Mouse (Mus musculus) MEL (cell line): Measurements from ENCODE around the gene Sh3rf3. TPM values are rescaled to one million over a fixed set of nuclear protein-coding genes. Genes with fewer than 3 reads are reported as not detected.

Experiments used
- DNase-seq: peaks from one replicate; pipeline ENCODE4 v3.0.0; 2011; ENCODE audit warnings: low read depth, low spot score
- H3K27ac ChIP-seq: 2 replicates; pipeline ENCODE4 v1.5.1; 2012; ENCODE audit warnings: low read depth, mild to moderate bottlenecking, control low read depth, low read length, moderate library complexity; ENCODE audit not compliant: control insufficient read depth
- H3K27me3 ChIP-seq, 2 experiments: fragments of 150-350 bp in 1 of 2; sonication (generic) in 1 of 2; 2 replicates each; pipeline ENCODE4 v1.6.1; 2012; ENCODE audit warnings: low read length in 2 of 2, mild to moderate bottlenecking in 2 of 2, improper control_type of control experiment in 1 of 2, moderate library complexity in 1 of 2; ENCODE audit not compliant: insufficient read depth in 2 of 2, control insufficient read depth in 1 of 2
- H3K36me3 ChIP-seq, 2 experiments: 2 replicates each; pipeline ENCODE4 v1.6.1; 2012 to 2014; ENCODE audit warnings: low read length in 2 of 2, improper control_type of control experiment in 1 of 2, inconsistent platforms in 1 of 2, mild to moderate bottlenecking in 1 of 2; ENCODE audit not compliant: insufficient read depth in 2 of 2, control insufficient read depth in 1 of 2
- H3K4me1 ChIP-seq, 2 experiments: fragments of 150-350 bp in 1 of 2; sonication (generic) in 1 of 2; 2 replicates each; pipeline ENCODE4 v1.6.1; 2012; ENCODE audit warnings: low read length in 2 of 2, improper control_type of control experiment in 1 of 2, mild to moderate bottlenecking in 1 of 2; ENCODE audit not compliant: insufficient read depth in 2 of 2, control insufficient read depth in 1 of 2
- H3K4me3 ChIP-seq, 2 experiments: fragments of 150-350 bp in 1 of 2; sonication (generic) in 1 of 2; 2 replicates each; pipeline ENCODE4 v1.5.1; 2012; ENCODE audit warnings: low read depth in 2 of 2, low read length in 2 of 2, mild to moderate bottlenecking in 2 of 2, moderate library complexity in 2 of 2, control low read depth in 1 of 2, improper control_type of control experiment in 1 of 2; ENCODE audit not compliant: control insufficient read depth in 1 of 2, insufficient read depth in 1 of 2
- H3K79me2 ChIP-seq: 2 replicates; pipeline ENCODE4 v1.6.1; 2012; ENCODE audit warnings: mild to moderate bottlenecking, low read length, moderate library complexity; ENCODE audit not compliant: control insufficient read depth, poor library complexity, insufficient read depth
- H3K9ac ChIP-seq: 2 replicates; pipeline ENCODE4 v1.6.1; 2012; ENCODE audit warnings: low read depth, mild to moderate bottlenecking, control low read depth, low read length, moderate library complexity; ENCODE audit not compliant: control insufficient read depth, poor library complexity, severe bottlenecking
- H3K9me3 ChIP-seq: fragments of 150-350 bp; sonication (generic); replicated peaks from 2 replicates; pipeline ENCODE4 v1.6.1; 2012; ENCODE audit warnings: mild to moderate bottlenecking, low read length, improper control_type of control experiment, moderate library complexity; ENCODE audit not compliant: insufficient read depth
- BHLHE40 ChIP-seq: IDR thresholded peaks from 2 replicates; pipeline ENCODE4 v1.6.1; 2012; ENCODE audit warnings: low read depth, mild to moderate bottlenecking, inconsistent platforms, low read length, improper control_type of control experiment, borderline replicate concordance
- CHD1 ChIP-seq: IDR thresholded peaks from 2 replicates; pipeline ENCODE4 v1.6.1; 2012; ENCODE audit warnings: low read depth, mild to moderate bottlenecking, inconsistent platforms, low read length, improper control_type of control experiment
- CTCF ChIP-seq, 3 experiments: IDR thresholded peaks in 2 of 3; conservative IDR thresholded peaks in 1 of 3; 2 replicates each; pipeline ENCODE4 v1.5.1; 2011 to 2012; ENCODE audit warnings: low read length in 3 of 3, low read depth in 2 of 3, mild to moderate bottlenecking in 2 of 3, improper control_type of control experiment in 1 of 3, inconsistent platforms in 1 of 3, mixed read lengths in 1 of 3, moderate library complexity in 1 of 3; ENCODE audit not compliant: control insufficient read depth in 1 of 3, insufficient read depth in 1 of 3, poor library complexity in 1 of 3, severe bottlenecking in 1 of 3
- ETS1 ChIP-seq: IDR thresholded peaks from 2 replicates; pipeline ENCODE4 v1.6.1; 2012; ENCODE audit warnings: low read depth, mild to moderate bottlenecking, inconsistent platforms, low read length, improper control_type of control experiment, moderate library complexity
- GABPA ChIP-seq: IDR thresholded peaks from 2 replicates; pipeline ENCODE4 v1.6.1; 2012; ENCODE audit warnings: low read depth, mild to moderate bottlenecking, inconsistent platforms, low read length, improper control_type of control experiment, moderate library complexity
- JUND ChIP-seq: IDR thresholded peaks from 2 replicates; pipeline ENCODE4 v1.6.1; 2011; ENCODE audit warnings: low read depth, mild to moderate bottlenecking, improper control_type of control experiment, low read length
- KAT2A ChIP-seq: conservative IDR thresholded peaks from 2 replicates; pipeline ENCODE4 v1.6.1; 2012; ENCODE audit warnings: low read depth, low read length, improper control_type of control experiment, inconsistent platforms
- MAFK ChIP-seq: IDR thresholded peaks from 2 replicates; pipeline ENCODE4 v1.6.1; 2011; ENCODE audit warnings: low read depth, mild to moderate bottlenecking, low read length, improper control_type of control experiment, borderline replicate concordance
- MAZ ChIP-seq: IDR thresholded peaks from 2 replicates; pipeline ENCODE4 v1.6.1; 2012; ENCODE audit warnings: low read depth, mild to moderate bottlenecking, inconsistent platforms, low read length, improper control_type of control experiment
- MEF2A ChIP-seq: IDR thresholded peaks from 2 replicates; pipeline ENCODE4 v1.6.1; 2014; ENCODE audit warnings: low read depth, mild to moderate bottlenecking, inconsistent platforms, low read length, improper control_type of control experiment; ENCODE audit not compliant: poor library complexity, insufficient replicate concordance, severe bottlenecking; ENCODE audit errors: extremely low read depth
- MXI1 ChIP-seq: IDR thresholded peaks from 2 replicates; pipeline ENCODE4 v1.6.1; 2011; ENCODE audit warnings: mild to moderate bottlenecking, low read depth, low read length, improper control_type of control experiment
- NRF1 ChIP-seq: IDR thresholded peaks from 2 replicates; pipeline ENCODE4 v1.6.1; 2014; ENCODE audit warnings: low read depth, mild to moderate bottlenecking, inconsistent platforms, low read length, improper control_type of control experiment, moderate library complexity; ENCODE audit not compliant: poor library complexity, insufficient read depth, severe bottlenecking
- POLR2A ChIP-seq, 2 experiments: IDR thresholded peaks; 2 replicates each; pipeline ENCODE4 v1.6.1; 2011 to 2012; ENCODE audit warnings: low read length in 2 of 2, mild to moderate bottlenecking in 2 of 2, control low read depth in 1 of 2, improper control_type of control experiment in 1 of 2, low read depth in 1 of 2, moderate library complexity in 1 of 2; ENCODE audit not compliant: control insufficient read depth in 1 of 2, insufficient read depth in 1 of 2, poor library complexity in 1 of 2
- POLR2AphosphoS2 ChIP-seq: IDR thresholded peaks from 2 replicates; pipeline ENCODE4 v1.6.1; 2011; ENCODE audit warnings: low read length, improper control_type of control experiment
- RAD21 ChIP-seq: IDR thresholded peaks from 2 replicates; pipeline ENCODE4 v1.6.1; 2011; ENCODE audit warnings: mild to moderate bottlenecking, low read depth, low read length, improper control_type of control experiment
- RCOR1 ChIP-seq: IDR thresholded peaks from 2 replicates; pipeline ENCODE4 v1.6.1; 2012; ENCODE audit warnings: low read depth, mild to moderate bottlenecking, inconsistent platforms, low read length, improper control_type of control experiment
- SMC3 ChIP-seq: IDR thresholded peaks from 2 replicates; pipeline ENCODE4 v1.6.1; 2011; ENCODE audit warnings: low read depth, low read length, improper control_type of control experiment
- UBTF ChIP-seq: IDR thresholded peaks from 2 replicates; pipeline ENCODE4 v1.6.1; 2012; ENCODE audit warnings: low read depth, mild to moderate bottlenecking, inconsistent platforms, low read length, improper control_type of control experiment, moderate library complexity, borderline replicate concordance; ENCODE audit not compliant: insufficient read depth
- ZMIZ1 ChIP-seq: IDR thresholded peaks from 2 replicates; pipeline ENCODE4 v1.6.1; 2012; ENCODE audit warnings: low read depth, mild to moderate bottlenecking, inconsistent platforms, low read length, improper control_type of control experiment, moderate library complexity
- ZNF384 ChIP-seq: IDR thresholded peaks from 2 replicates; pipeline ENCODE4 v1.6.1; 2012; ENCODE audit warnings: low read depth, mild to moderate bottlenecking, inconsistent platforms, low read length, improper control_type of control experiment
- polyA plus RNA-seq, 2 experiments: library from polyadenylated mRNA; stranded (reverse) in 1 of 2; unstranded in 1 of 2; fragments of >175 nt in 1 of 2; fragments of >200 nt in 1 of 2; gene quantifications; 2 replicates each; pipeline versions ENCODE4 v1.2.1 to v1.2.4; 2012; ENCODE audit warnings: low replicate concordance in 2 of 2, low read depth in 1 of 2; ENCODE audit not compliant: insufficient read length in 2 of 2, insufficient read depth in 1 of 2, missing spikeins in 1 of 2
- total RNA-seq: library from RNA; depleted of rRNA; stranded (reverse); fragments of 300-350 nt; gene quantifications from 2 replicates; pipeline ENCODE4 v1.2.3, GENCODE M21; 2012

Gene Sh3rf3
- total and polyA plus RNA-seq, 3 experiments: not detected

DNA sequence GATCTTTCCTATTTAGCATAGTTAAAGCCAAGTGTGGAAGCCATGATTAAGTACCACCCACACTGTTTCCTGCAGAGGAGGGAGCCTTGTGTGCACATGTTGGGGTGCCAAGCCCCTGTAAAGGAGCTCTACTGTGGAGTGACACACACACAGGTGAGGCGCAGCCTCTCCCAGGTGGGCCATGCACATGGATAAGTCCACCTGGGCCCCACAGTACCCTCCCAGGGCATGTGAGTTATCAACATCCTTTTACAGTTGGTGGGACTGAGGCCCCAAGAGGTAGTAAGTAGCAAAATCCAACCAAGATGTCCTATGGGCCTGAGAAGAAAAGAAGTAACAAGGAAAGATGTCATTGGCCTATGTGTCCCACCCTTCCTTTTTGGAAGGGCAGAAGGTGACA is 305.8 kb downstream of the Sh3rf3 start:
- TF ChIP-seq POLR2AphosphoS2: no peak
- no peak for TF ChIP-seq MEF2A
- no peak for TF ChIP-seq CHD1
- TF ChIP-seq RAD21: no peak
- TF ChIP-seq BHLHE40: no peak
- TF ChIP-seq, all 39 proteins: peak for 0
- no peaks in the 10 kb centered on the region for H3K79me2 ChIP-seq

GRCm38 (mm10) chr10:59119811-59120210 is 306.7 kb downstream of the Sh3rf3 start:
- no peak overlapping the region for H3K27ac ChIP-seq
- no peak overlapping the region for H3K4me3 ChIP-seq
- H3K9me3 ChIP-seq: no peaks in the 10 kb centered on the region
- H3K79me2 ChIP-seq: no peaks in the 10 kb centered on the region
- no peak overlapping the region for H3K9ac ChIP-seq
- TF ChIP-seq UBTF: no peak
- no peak for TF ChIP-seq SMC3
- TF ChIP-seq RCOR1: no peak
- TF ChIP-seq, all 39 proteins: peak for 0
- Histone ChIP-seq H3K36me3 (no peaks in the 10 kb centered on the region), H3K27me3 (no peaks in the 10 kb centered on the region; a peak in 1 of 4 replicates), H3K4me1 (no peaks in the 10 kb centered on the region)
- DNase-seq: no peak

More for the DNA sequence above, 305.8 kb downstream of the Sh3rf3 start:
- Histone ChIP-seq H3K4me1 (no peaks in the 10 kb centered on the region), H3K36me3 (no peaks in the 10 kb centered on the region), H3K27ac (no peak overlapping the region), H3K4me3 (no peak overlapping the region), H3K27me3 (no peaks in the 10 kb centered on the region; a peak in 1 of 4 replicates), H3K9me3 (no peaks in the 10 kb centered on the region), H3K9ac (no peak overlapping the region)
- no peak for DNase-seq

DNA sequence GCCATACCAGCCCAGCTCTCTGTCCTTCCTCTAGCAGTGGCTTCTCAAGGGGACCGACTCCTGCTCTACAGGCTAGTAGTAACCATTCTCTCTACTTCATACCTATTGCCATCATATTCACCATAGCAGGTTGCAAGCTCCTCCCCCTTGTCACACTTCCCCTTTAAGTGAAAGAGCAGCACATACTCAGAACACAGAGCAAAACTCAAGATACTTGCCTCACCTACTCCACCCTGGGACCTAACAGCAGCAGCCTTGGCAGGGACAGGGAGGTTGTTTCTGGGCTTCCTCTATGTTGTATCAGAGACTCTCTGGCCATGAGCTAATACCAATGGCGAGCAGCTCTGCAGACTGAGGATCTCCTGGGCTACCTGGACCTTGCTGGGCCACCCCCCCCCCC is 312.3 kb downstream of the Sh3rf3 start:
- Histone ChIP-seq H3K27me3 (no peaks in the 10 kb centered on the region), H3K4me3 (no peak overlapping the region), H3K4me1 (no peaks in the 10 kb centered on the region), H3K9ac (no peak overlapping the region), H3K79me2 (no peaks in the 10 kb centered on the region), H3K36me3 (no peaks in the 10 kb centered on the region), H3K27ac (no peak overlapping the region), H3K9me3 (no peaks in the 10 kb centered on the region)
- TF ChIP-seq RCOR1 (no peak), MXI1 (no peak), ETS1 (no peak), MAFK (no peak), ZMIZ1 (no peak), KAT2A (no peak), MAZ (no peak), SMC3 (no peak), ZNF384 (no peak), CTCF (IDR thresholded peaks at IDR 0.05 in 2 of 3, conservative IDR thresholded peaks at IDR 0.05 in 1 of 3; ENCODE audit: control insufficient read depth in 1 of 3, insufficient read depth in 1 of 3, low read depth in 2 of 3, low read length in 3 of 3, poor library complexity in 1 of 3, severe bottlenecking in 1 of 3) (no peak), JUND (no peak), MEF2A (no peak), GABPA (no peak), NRF1 (no peak), CHD1 (no peak), UBTF (no peak), POLR2A (IDR thresholded peaks at IDR 0.05; ENCODE audit: control insufficient read depth in 1 of 2, insufficient read depth in 1 of 2, low read depth in 1 of 2, low read length in 2 of 2, poor library complexity in 1 of 2) (no peak)
- no peak for DNase-seq
